ENCODE assay signal across 17 mouse cellular contexts in genomic region chr10:21908686-21909085, GRCm38 (mm10). TPM values are rescaled to one million over a fixed set of nuclear protein-coding genes. Genes with fewer than 3 reads are reported as not detected.
DNase-seq lines count a peak whose midpoint lies in the region; ATAC-seq and TF ChIP-seq lines count a peak whose summit lies in the region.
"Had no signal": no experiment of that assay in that cellular context is flagged by ENCODE, and none has a peak within 500 bp of the region (broad histone marks: within the 10 kb centered on the region; RNA-seq: fewer than 3 reads in every experiment).

No protein-coding gene starts in this region.

- no peak overlapping the region for H3K4me2 ChIP-seq in lung, postnatal 0 days (replicated peaks; ENCODE audit: low read depth, low read length)
- no peak overlapping the region for H3K4me2 ChIP-seq in CH12.LX (ENCODE audit: insufficient read depth, low read depth, poor library complexity, severe bottlenecking)
- H3K4me2 ChIP-seq: forebrain, embryonic 12.5 days; heart, embryonic 15.5 days; kidney, embryonic 15.5 days; liver, embryonic 13.5 days; lung, embryonic 15.5 days; neural tube, embryonic 15.5 days had no signal

- H3K9me3 ChIP-seq in lung, postnatal 0 days (ENCODE audit: low read length): no peaks in the 10 kb centered on the region
- H3K9me3 ChIP-seq in CH12.LX (replicated peaks; ENCODE audit: low read length): no peaks in the 10 kb centered on the region
- H3K9me3 ChIP-seq: forebrain, embryonic 12.5 days; heart, embryonic 15.5 days; kidney, embryonic 15.5 days; liver, embryonic 13.5 days; lung, embryonic 15.5 days; neural tube, embryonic 15.5 days had no signal

- no peak; the same call in 1 of the 2 replicates for TF ChIP-seq EP300 in lung, postnatal 0 days (IDR thresholded peaks at IDR 0.05)
- no peak for TF ChIP-seq EP300 in CH12.LX (IDR thresholded peaks at IDR 0.05; ENCODE audit: low read length)

- in situ Hi-C loops in CH12.LX (cut with MboI; ENCODE audit: low pct_ligation_motif_present, low pct_unique_long_range_greater_than_20kb, low sequenced_read_pairs): no loop called here

- TF ChIP-seq CTCF in lung, postnatal 0 days (IDR thresholded peaks at IDR 0.05): no peak
- no peak for TF ChIP-seq CTCF in CH12.LX (conservative IDR thresholded peaks at IDR 0.05 in 1 of 2, IDR thresholded peaks at IDR 0.05 in 1 of 2; ENCODE audit: low read depth in 2 of 2, low read length in 2 of 2)

- no peaks in the 10 kb centered on the region for H3K4me1 ChIP-seq in lung, postnatal 0 days (ENCODE audit: insufficient read depth, low read depth, low read length)
- H3K4me1 ChIP-seq in CH12.LX (ENCODE audit: control insufficient read depth in 1 of 2, insufficient read depth in 2 of 2): peaks cover 0 to 22% of the 10 kb centered on the region in 2 experiments; a peak in 2 of 4 replicates
- H3K4me1 ChIP-seq: forebrain, embryonic 12.5 days; heart, embryonic 15.5 days; liver, embryonic 13.5 days; lung, embryonic 15.5 days had no signal

- TF ChIP-seq POLR2A in CH12.LX (IDR thresholded peaks at IDR 0.05; ENCODE audit: low read depth, low read length): no peak

- dilution Hi-C loops in CH12.LX (cut with MboI; ENCODE audit: extremely low pct_ligation_motif_present, extremely low pct_unique_long_range_greater_than_20kb, low sequenced_read_pairs): no loop called here

- 72% methylated on average over 1 of the region's 1 CpGs for WGBS in lung, postnatal 0 days

- no peak for ATAC-seq in lung, postnatal 0 days

- H3K27me3 ChIP-seq in lung, postnatal 0 days (replicated peaks; ENCODE audit: insufficient read depth, low read length): no peaks in the 10 kb centered on the region
- no peaks in the 10 kb centered on the region for H3K27me3 ChIP-seq in CH12.LX (replicated peaks)
- no peaks in the 10 kb centered on the region for H3K27me3 ChIP-seq in splenic B cell, adult 2 months (ENCODE audit: control insufficient read depth, insufficient read depth, low read length, poor library complexity, severe bottlenecking)
- H3K27me3 ChIP-seq: forebrain, embryonic 12.5 days; heart, embryonic 15.5 days; kidney, embryonic 15.5 days; lung, embryonic 15.5 days; neural tube, embryonic 15.5 days had no signal

- H3K4me3 ChIP-seq in lung, postnatal 0 days (ENCODE audit: low read depth, low read length): no peak overlapping the region
- H3K4me3 ChIP-seq in CH12.LX (replicated peaks in 1 of 3; ENCODE audit: low read depth in 2 of 3, low read length in 2 of 3, poor library complexity in 1 of 3): no peak overlapping the region
- H3K4me3 ChIP-seq: forebrain, embryonic 12.5 days; heart, embryonic 15.5 days; kidney, embryonic 15.5 days; liver, embryonic 13.5 days; lung, embryonic 15.5 days; neural tube, embryonic 15.5 days had no signal

- no peak for TF ChIP-seq RAD21 in CH12.LX (IDR thresholded peaks at IDR 0.05; ENCODE audit: low read depth, low read length)

- H3K27ac ChIP-seq in lung, postnatal 0 days (ENCODE audit: low read length): no peak overlapping the region
- no peak overlapping the region for H3K27ac ChIP-seq in CH12.LX (ENCODE audit: insufficient read depth, low read depth)
- H3K27ac ChIP-seq: forebrain, embryonic 12.5 days; heart, embryonic 15.5 days; kidney, embryonic 15.5 days; liver, embryonic 13.5 days; lung, embryonic 15.5 days; neural tube, embryonic 15.5 days had no signal

- no peaks in the 10 kb centered on the region for H3K79me2 ChIP-seq in CH12.LX (replicated peaks; ENCODE audit: control insufficient read depth, extremely low read depth, insufficient read depth, poor library complexity, severe bottlenecking)

- H3K9ac ChIP-seq in lung, postnatal 0 days (replicated peaks; ENCODE audit: low read depth): no peak overlapping the region
- H3K9ac ChIP-seq in CH12.LX (ENCODE audit: insufficient read depth, low read depth): no peak overlapping the region
- H3K9ac ChIP-seq: forebrain, embryonic 12.5 days; heart, embryonic 15.5 days; kidney, embryonic 15.5 days; liver, embryonic 13.5 days; lung, embryonic 15.5 days; neural tube, embryonic 15.5 days had no signal

- no peaks in the 10 kb centered on the region for H3K36me3 ChIP-seq in lung, postnatal 0 days (ENCODE audit: insufficient read depth, low read length)
- no peaks in the 10 kb centered on the region for H3K36me3 ChIP-seq in CH12.LX (replicated peaks in 1 of 2; ENCODE audit: control insufficient read depth in 1 of 2, insufficient read depth in 1 of 2, low read length in 1 of 2)
- no peaks in the 10 kb centered on the region for H3K36me3 ChIP-seq in splenic B cell, adult 2 months (ENCODE audit: control insufficient read depth, insufficient read depth, low read length, poor library complexity, severe bottlenecking)
- H3K36me3 ChIP-seq: forebrain, embryonic 12.5 days; heart, embryonic 15.5 days; kidney, embryonic 15.5 days; liver, embryonic 13.5 days; lung, embryonic 15.5 days; neural tube, embryonic 15.5 days had no signal

- peak; percentile 43 for DNase-seq in lung, postnatal 36 days
- no peak for DNase-seq in lung, postnatal 0 days (ENCODE audit: low spot score)
- no peak for DNase-seq in CH12.LX (ENCODE audit: extremely low read depth)
- DNase-seq in T-cell, adult 2 months (ENCODE audit: low spot score): peak; percentile 58
- peak; percentile 25 for DNase-seq in splenic B cell, adult 2 months (ENCODE audit: low read depth, low spot score)
- DNase-seq in retina, embryonic 14.5 days (ENCODE audit: low spot score): no peak
- DNase-seq in ovary, postnatal 10 days (ENCODE audit: low spot score): no peak
- DNase-seq: adrenal gland, adult 2 months; cerebellum, postnatal 14 days; gastrocnemius, postnatal 36 days; liver, embryonic 13.5 days; thymus, postnatal 4 days had no signal

TF ChIP-seq in CH12.LX, 34 proteins besides CTCF, POLR2A, EP300 and RAD21:
- no peak for TF ChIP-seq USF2 (conservative IDR thresholded peaks at IDR 0.05; ENCODE audit: low read depth, low read length)
- no peak for TF ChIP-seq MAX (IDR thresholded peaks at IDR 0.05; ENCODE audit: low read length)
- 0 out of 2 replicates have a peak, but pooled peaks have one; percentile 41 for TF ChIP-seq ZNF384 (IDR thresholded peaks at IDR 0.05; ENCODE audit: low read depth, low read length)

RNA-seq across cellular contexts. Expression of gene Sgk1, which starts 26.7 kb away (rescaled TPM):
- polyA plus RNA-seq in lung, postnatal 0 days (2015; fragmentation: Nextera tagmentation; extraction: Ambion mirVana): 86.9 and 130 TPM in 2 replicates
- total RNA-seq in CH12.LX (2012; rRNA removed): 0.76 and 0.97 TPM in 2 replicates
- 16.0 and 16.1 TPM in 2 replicates for total RNA-seq in CH12.LX (2014; rRNA removed)
- 4.3 and 4.6 TPM in 2 replicates for polyA plus RNA-seq in CH12.LX (2012; ENCODE audit: insufficient read length, low read depth)

Comparison
In these comparisons a context has a peak if more than half of its experiments do, and no peak if none do; other contexts are left out.
1. DNase-seq: peak in lung, postnatal 36 days (single experiment), T-cell, adult 2 months (single experiment) and splenic B cell, adult 2 months (single experiment); none in lung, postnatal 0 days (single experiment), CH12.LX (single experiment), retina, embryonic 14.5 days (single experiment) and ovary, postnatal 10 days (single experiment).
2. RNA of gene Sgk1, which starts 26.7 kb away (polyA plus RNA-seq): 86.9 to 130 TPM in lung, postnatal 0 days; 4.3 to 4.6 TPM in CH12.LX; every median in the first group is over 10 times any median in the second.